Mouse (Mus musculus) embryo, embryonic 11 days (tissue): Measurements from ENCODE around the gene Cryba2.

ENCODE experiments used
- DNase-seq: peaks from one replicate; pipeline ENCODE4 v3.0.0-alpha.2; 2015

The Cryba2 gene

GRCm38 (mm10) chr1:74848946-74849345, 44.0 kb downstream of the Cryba2 start:
- DNase-seq: no peak

GRCm38 (mm10) chr1:74846341-74846740, 46.6 kb downstream of the Cryba2 start:
- no peak for DNase-seq

DNA sequence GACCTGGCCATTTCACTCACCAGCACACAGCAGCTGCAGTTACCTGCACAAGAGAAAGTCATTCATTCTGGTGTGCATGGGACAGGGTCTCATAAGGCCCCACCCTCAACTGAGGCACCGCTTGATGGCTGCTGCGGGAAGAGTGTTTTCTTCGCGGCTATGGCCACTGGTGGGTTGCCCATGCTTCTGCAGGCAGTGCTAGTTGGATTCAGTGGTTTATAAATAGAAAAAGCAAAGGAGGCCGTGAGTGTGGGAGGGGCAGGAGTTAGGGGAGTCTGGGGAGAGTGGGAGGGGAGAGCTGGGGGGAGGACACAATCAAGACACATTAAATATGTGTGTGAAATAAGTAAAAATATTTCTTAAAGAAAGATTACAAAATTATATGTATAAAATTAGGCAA, 49.9 kb downstream of the Cryba2 start:
- DNase-seq: no peak
